Mouse (Mus musculus) midbrain, postnatal 0 days (tissue): Measurements from ENCODE around the gene Lrp1. TPM values are rescaled to one million over a fixed set of nuclear protein-coding genes. Genes with fewer than 3 reads are reported as not detected.

Source experiments
- ATAC-seq: fragments of 200-750 bp; cut with Nextera tagmentation; 2 replicates; pipeline ENCODE4 v1.8.0; 2017; ENCODE audit warnings: moderate number of reproducible peaks, mild to moderate bottlenecking, moderate TSS enrichment, moderate library complexity; ENCODE audit not compliant: low FRiP score
- DNase-seq: peaks from one replicate; pipeline ENCODE4 v3.0.0-alpha.2; 2015; ENCODE audit warnings: low spot score
- H3K27ac ChIP-seq: fragments of 300-500 bp; sonication (generic); 2 replicates; pipeline ENCODE4 v1.5.1; 2014; ENCODE audit warnings: low read depth, mild to moderate bottlenecking, low read length, mixed read lengths
- H3K27me3 ChIP-seq: fragments of 300-500 bp; sonication (generic); 2 replicates; pipeline ENCODE4 v1.6.1; 2014; ENCODE audit warnings: low read length, control low read depth, mixed read lengths; ENCODE audit not compliant: insufficient read depth
- H3K36me3 ChIP-seq: fragments of 300-500 bp; sonication (generic); 2 replicates; pipeline ENCODE4 v1.6.1; 2014; ENCODE audit warnings: low read length, control low read depth, mixed read lengths; ENCODE audit not compliant: insufficient read depth
- H3K4me1 ChIP-seq: fragments of 300-500 bp; sonication (generic); 2 replicates; pipeline ENCODE4 v1.6.1; 2014; ENCODE audit warnings: mild to moderate bottlenecking, control low read depth, antibody characterized with exemption, low read length, mixed read lengths; ENCODE audit not compliant: insufficient read depth
- H3K4me2 ChIP-seq: fragments of 300-500 bp; sonication (generic); 2 replicates; pipeline ENCODE4 v1.6.1; 2014; ENCODE audit warnings: low read depth, mild to moderate bottlenecking, low read length, mixed read lengths; ENCODE audit not compliant: poor library complexity, severe bottlenecking
- H3K4me3 ChIP-seq: fragments of 300-500 bp; sonication (generic); 2 replicates; pipeline ENCODE4 v1.5.1; 2014; ENCODE audit warnings: low read depth, mild to moderate bottlenecking, low read length, moderate library complexity
- H3K9ac ChIP-seq: fragments of 300-500 bp; sonication (generic); replicated peaks from 2 replicates; pipeline ENCODE4 v1.6.1; 2014; ENCODE audit warnings: mild to moderate bottlenecking, low read length, moderate library complexity, mixed read lengths; ENCODE audit not compliant: poor library complexity, severe bottlenecking
- H3K9me3 ChIP-seq: fragments of 300-500 bp; sonication (generic); 2 replicates; pipeline ENCODE4 v1.6.1; 2016; ENCODE audit warnings: low read length, control low read depth
- CTCF ChIP-seq: IDR thresholded peaks from 2 replicates; pipeline ENCODE4 v1.5.1; 2016; ENCODE audit warnings: antibody characterized with exemption, mild to moderate bottlenecking
- WGBS: fragments of 180-500 bp; shearing (Covaris S2); extraction: QIAGEN DNeasy Blood & Tissue Kit; methylation state at CpG from one replicate; pipeline ENCODE4 v1.1.7; 2014; 5-methylcytosine and 5-hydroxymethylcytosine counted together
- polyA plus RNA-seq: library from polyadenylated mRNA; unstranded; fragments of >200 nt; fragmentation: Nextera tagmentation; extraction: Ambion mirVana; gene quantifications from 2 replicates; pipeline ENCODE4 v1.2.1, GENCODE M21; 2015
- total RNA-seq: library from RNA; depleted of rRNA; stranded (reverse); fragments of >200 nt; gene quantifications from 2 replicates; pipeline ENCODE4 v1.2.3, GENCODE M21; 2014

Gene Lrp1
- total and polyA plus RNA-seq, 2 experiments from 2014 or later: 84.4 to 319 TPM

DNA sequence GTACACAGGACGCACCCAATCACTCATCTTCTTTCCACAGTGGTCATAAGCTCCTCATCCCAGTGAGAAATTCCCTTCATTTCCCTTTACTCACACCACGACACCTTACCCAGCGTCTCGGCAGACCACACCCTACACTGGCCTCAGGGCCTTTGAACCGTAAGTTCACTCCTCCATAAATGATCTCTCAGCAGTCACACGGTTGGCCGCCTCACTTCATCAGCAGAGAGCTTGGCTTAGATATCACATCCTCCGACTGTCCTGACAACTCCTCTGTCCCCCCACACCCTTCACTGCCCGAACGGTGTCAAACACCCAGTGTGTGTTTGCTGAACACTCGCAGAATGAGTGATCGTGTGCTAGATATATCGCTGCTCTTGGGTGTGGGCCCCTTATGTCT is 28.1 kb downstream of the Lrp1 start:
- DNase-seq (no peak), ATAC-seq (no peak)
- H3K9ac ChIP-seq: no peak overlapping the region
- H3K4me1 ChIP-seq: no peaks in the 10 kb centered on the region
- no peak overlapping the region for H3K27ac ChIP-seq
- WGBS: 91% methylated on average over 13 of the region's 13 CpGs
- H3K27me3 ChIP-seq: no peaks in the 10 kb centered on the region
- peaks cover 81% of the 10 kb centered on the region for H3K36me3 ChIP-seq
- no peak overlapping the region for H3K4me2 ChIP-seq
- no peaks in the 10 kb centered on the region for H3K9me3 ChIP-seq
- no peak overlapping the region for H3K4me3 ChIP-seq
- TF ChIP-seq CTCF: no peak

DNA sequence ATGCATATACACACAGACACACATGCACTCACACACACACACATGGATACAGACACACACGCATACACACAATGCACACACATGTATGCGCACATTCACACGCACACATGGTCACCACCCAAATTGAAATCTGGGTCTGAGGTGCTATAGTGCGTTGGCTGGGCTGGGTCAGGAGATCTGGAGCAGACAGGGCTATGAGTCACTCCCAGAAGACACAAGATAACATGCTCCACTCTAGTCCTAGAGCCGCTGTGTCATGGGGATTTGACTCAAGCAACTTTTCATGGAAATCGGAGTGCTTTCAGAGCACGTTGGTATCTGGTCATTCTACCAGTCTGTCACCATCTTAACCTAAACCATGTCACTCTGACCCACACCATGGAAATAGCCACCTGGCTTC is 28.5 kb downstream of the Lrp1 start:
- Histone ChIP-seq H3K4me1 (no peaks in the 10 kb centered on the region), H3K36me3 (peaks cover 84% of the 10 kb centered on the region), H3K27me3 (no peaks in the 10 kb centered on the region), H3K27ac (no peak overlapping the region), H3K4me3 (no peak overlapping the region), H3K9me3 (no peaks in the 10 kb centered on the region), H3K9ac (no peak overlapping the region), H3K4me2 (no peak overlapping the region)
- 97% methylated on average over 7 of the region's 7 CpGs for WGBS
- no peak for ATAC-seq
- TF ChIP-seq CTCF: no peak
- DNase-seq: no peak

DNA sequence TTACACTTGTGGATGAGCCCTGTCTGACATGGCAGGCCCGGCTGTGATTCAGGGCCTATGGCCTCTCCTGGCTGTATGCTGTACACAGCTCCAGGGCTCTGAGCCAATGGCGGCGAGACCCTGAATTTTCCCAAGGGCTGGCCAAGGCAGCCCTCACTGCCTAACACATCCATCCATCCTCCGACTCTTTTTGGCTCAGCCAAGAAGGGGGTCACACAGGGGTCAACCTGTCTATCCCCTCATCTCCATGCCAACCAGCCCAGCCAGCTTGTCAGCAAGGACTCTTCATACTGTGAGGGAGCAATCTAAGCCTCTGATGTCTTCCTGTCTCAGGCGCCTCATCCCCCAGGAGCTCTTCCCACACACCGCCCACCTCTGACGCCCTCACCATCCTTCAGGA is 29.4 kb downstream of the Lrp1 start:
- Histone ChIP-seq H3K4me1 (no peaks in the 10 kb centered on the region), H3K27me3 (no peaks in the 10 kb centered on the region), H3K4me3 (no peak overlapping the region), H3K27ac (no peak overlapping the region), H3K9ac (no peak overlapping the region), H3K9me3 (no peaks in the 10 kb centered on the region), H3K4me2 (no peak overlapping the region), H3K36me3 (peaks cover 87% of the 10 kb centered on the region)
- WGBS: 56% methylated on average over 7 of the region's 7 CpGs
- 0 out of 2 replicates have a peak, but pooled peaks have one; percentile 18 for ATAC-seq
- no peak for TF ChIP-seq CTCF
- peak; percentile 62 for DNase-seq

DNA sequence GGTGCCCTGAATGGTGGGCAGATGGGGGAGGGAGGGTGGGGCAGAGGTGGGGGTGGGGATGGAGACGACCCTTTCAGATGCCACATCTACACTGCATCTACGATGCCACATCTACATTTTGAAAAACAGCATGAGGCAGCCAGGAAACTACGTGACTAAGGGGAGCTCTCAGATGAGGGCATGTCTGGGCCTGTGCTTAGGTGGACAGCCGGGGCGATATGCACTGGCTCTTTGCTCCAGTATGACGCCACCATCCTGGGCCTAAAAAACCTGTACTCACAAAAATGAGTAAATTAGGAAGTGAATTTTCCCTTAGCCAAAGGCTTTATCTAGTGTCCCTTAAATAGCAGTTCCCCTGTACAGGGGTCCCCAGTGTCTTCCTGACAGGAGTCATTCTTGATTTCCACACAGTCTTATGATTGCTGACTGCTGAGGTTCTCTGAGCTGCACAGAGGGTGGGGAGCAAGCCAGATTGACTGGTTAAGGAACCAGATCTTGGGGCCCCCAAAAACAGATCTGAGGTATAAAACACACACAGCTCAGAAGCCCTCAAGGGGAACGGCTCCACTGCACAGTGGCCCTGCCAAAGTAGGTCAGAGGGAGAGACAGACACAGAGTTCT is 30.0 kb downstream of the Lrp1 start:
- H3K4me3 ChIP-seq: no peak overlapping the region
- H3K36me3 ChIP-seq: peaks cover 83% of the 10 kb centered on the region
- TF ChIP-seq CTCF: no peak
- H3K9ac ChIP-seq: no peak overlapping the region
- no peak overlapping the region for H3K27ac ChIP-seq
- H3K4me2 ChIP-seq: no peak overlapping the region
- H3K9me3 ChIP-seq: no peaks in the 10 kb centered on the region
- H3K27me3 ChIP-seq: no peaks in the 10 kb centered on the region
- WGBS: 85% methylated on average over 7 of the region's 7 CpGs
- H3K4me1 ChIP-seq: no peaks in the 10 kb centered on the region
- ATAC-seq (no peak), DNase-seq (no peak)

DNA sequence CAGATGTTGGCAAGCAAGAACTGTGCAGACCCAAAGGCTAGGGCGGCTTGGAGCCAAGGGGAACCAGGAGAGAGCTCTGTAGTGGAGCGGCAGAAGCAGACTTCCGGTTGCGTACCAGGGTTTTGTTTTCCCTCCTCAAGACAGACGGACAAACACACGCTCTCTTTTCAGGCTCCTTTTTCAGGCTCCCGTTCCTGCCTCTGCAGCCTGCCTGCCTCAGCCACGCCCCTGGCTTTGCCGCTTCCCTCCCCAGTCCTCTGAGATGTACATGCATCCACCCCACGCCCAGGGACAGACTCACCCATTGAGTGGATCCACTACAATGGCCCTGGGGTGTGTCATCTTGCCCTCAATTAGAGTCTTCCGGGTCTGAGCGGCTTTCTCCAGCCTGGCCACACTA is 30.7 kb downstream of the Lrp1 start:
- Histone ChIP-seq H3K4me3 (no peak overlapping the region), H3K4me1 (no peaks in the 10 kb centered on the region), H3K36me3 (peaks cover 80% of the 10 kb centered on the region), H3K27me3 (no peaks in the 10 kb centered on the region), H3K4me2 (no peak overlapping the region), H3K9me3 (no peaks in the 10 kb centered on the region), H3K9ac (no peak overlapping the region), H3K27ac (no peak overlapping the region)
- no peak for TF ChIP-seq CTCF
- ATAC-seq: no peak
- no peak for DNase-seq
- WGBS: 92% methylated on average over 12 of the region's 12 CpGs

DNA sequence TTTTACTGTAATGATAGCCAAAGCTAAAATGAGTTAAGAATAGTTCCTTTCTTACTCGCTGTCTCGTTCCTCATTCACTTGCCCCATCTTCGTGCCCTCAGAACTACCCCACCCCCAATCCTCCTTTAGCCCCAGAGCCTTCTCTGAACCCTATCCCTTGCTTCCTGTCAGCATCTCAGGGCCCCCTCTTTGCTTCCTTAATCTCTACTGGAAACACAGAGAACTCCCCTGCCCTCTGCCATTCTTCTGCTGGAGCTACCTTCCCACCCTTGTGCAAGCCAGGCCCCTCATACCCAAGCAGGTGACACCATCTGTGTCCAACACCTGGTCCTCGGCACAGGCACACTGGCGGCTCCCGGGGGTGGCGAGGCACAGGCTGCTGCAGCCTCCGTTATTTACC is 33.2 kb downstream of the Lrp1 start:
- H3K4me3 ChIP-seq: no peak overlapping the region

More for the DNA sequence above, 33.2 kb downstream of the Lrp1 start:
- no peak for TF ChIP-seq CTCF
- no peak overlapping the region for H3K4me2 ChIP-seq
- H3K9me3 ChIP-seq: no peaks in the 10 kb centered on the region
- DNase-seq: no peak
- ATAC-seq: no peak
- no peak overlapping the region for H3K27ac ChIP-seq
- 89% methylated on average over 8 of the region's 8 CpGs for WGBS
- no peaks in the 10 kb centered on the region for H3K4me1 ChIP-seq
- H3K36me3 ChIP-seq: peaks cover 77% of the 10 kb centered on the region
- H3K27me3 ChIP-seq: no peaks in the 10 kb centered on the region
- H3K9ac ChIP-seq: no peak overlapping the region
